Mouse (Mus musculus) cerebellum, adult 2 months (tissue): ENCODE measurements around the gene Med13l. TPM values are rescaled to one million over a fixed set of nuclear protein-coding genes. Genes with fewer than 3 reads are reported as not detected.

Experiments
- DNase-seq, 2 experiments: peaks; one replicate each; pipeline ENCODE4 v3.0.0; 2021
- H3K27ac ChIP-seq: fragments of 200-500 bp; 2 replicates; pipeline ENCODE4 v1.5.1; 2012; ENCODE audit warnings: low read length, control low read depth, inconsistent platforms; ENCODE audit not compliant: insufficient read depth
- H3K27me3 ChIP-seq: fragments of 200-500 bp; 2 replicates; pipeline ENCODE4 v1.6.1; 2012; ENCODE audit warnings: inconsistent platforms, mild to moderate bottlenecking, low read length, moderate library complexity; ENCODE audit not compliant: control insufficient read depth, insufficient read depth
- H3K4me1 ChIP-seq: fragments of 200-500 bp; 2 replicates; pipeline ENCODE4 v1.6.1; 2011; ENCODE audit warnings: low read length; ENCODE audit not compliant: control insufficient read depth, insufficient read depth
- H3K4me3 ChIP-seq: fragments of 200-500 bp; replicated peaks from 2 replicates; pipeline ENCODE3; 2011; ENCODE audit warnings: mild to moderate bottlenecking, low read depth, low read length, control low read depth; ENCODE audit not compliant: insufficient read depth
- CTCF ChIP-seq: fragments of 200-500 bp; IDR thresholded peaks from 2 replicates; pipeline ENCODE4 v1.5.1; 2011; ENCODE audit warnings: low read depth, mild to moderate bottlenecking, control low read depth, low read length, moderate library complexity, borderline replicate concordance; ENCODE audit not compliant: insufficient read depth
- POLR2A ChIP-seq: fragments of 200-500 bp; IDR thresholded peaks from 2 replicates; pipeline ENCODE4 v1.6.1; 2011; ENCODE audit warnings: low read length, control low read depth, borderline replicate concordance; ENCODE audit not compliant: insufficient read depth
- WGBS: fragments of 180-500 bp; shearing (Covaris S2); methylation state at CpG from one replicate; pipeline ENCODE4 v1.1.7; 2018; 5-methylcytosine and 5-hydroxymethylcytosine counted together
- polyA plus RNA-seq: library from polyadenylated mRNA; depleted of rRNA; stranded (reverse); fragments of >200 nt; gene quantifications from 2 replicates; pipeline ENCODE4 v1.2.3, GENCODE M21; 2012

The Med13l gene
- polyA plus RNA-seq, 1 experiment: 22.7 TPM

GRCm38 (mm10) chr5:118534407-118534921 is 26.0 kb upstream of the Med13l start:
- Histone ChIP-seq H3K27ac (no peak overlapping the region), H3K4me1 (no peaks in the 10 kb centered on the region), H3K27me3 (no peaks in the 10 kb centered on the region; the same call in 1 of the 2 replicates), H3K4me3 (no peak overlapping the region)
- no peak for DNase-seq
- 57% methylated on average over 9 of the region's 9 CpGs for WGBS
- no peak for TF ChIP-seq CTCF
- TF ChIP-seq POLR2A: no peak

DNA sequence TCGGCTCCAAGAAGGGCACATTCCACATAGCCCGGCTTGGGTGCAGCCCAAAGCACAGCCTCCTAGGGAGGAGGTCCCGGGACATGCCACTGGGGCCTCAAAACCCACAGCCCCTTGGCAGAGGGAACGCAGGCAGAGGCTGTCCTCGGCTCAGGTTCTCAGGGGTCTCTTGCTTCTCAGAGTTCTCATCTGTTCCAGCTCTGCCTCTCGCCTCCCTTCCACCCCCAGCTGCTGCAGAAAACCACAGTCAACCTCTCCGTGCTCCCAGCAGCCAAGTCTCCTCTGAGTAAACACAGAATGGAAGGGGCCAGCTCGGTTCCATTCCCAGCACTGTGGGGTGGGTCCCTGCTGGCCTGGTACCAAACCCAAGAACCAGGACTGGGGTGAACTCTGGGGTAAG is 25.3 kb upstream of the Med13l start:
- Histone ChIP-seq H3K4me3 (no peak overlapping the region), H3K27me3 (no peaks in the 10 kb centered on the region; the same call in 1 of the 2 replicates), H3K27ac (no peak overlapping the region), H3K4me1 (no peaks in the 10 kb centered on the region)
- TF ChIP-seq POLR2A (no peak), CTCF (no peak)
- DNase-seq: no peak
- WGBS: 40% methylated on average over 8 of the region's 8 CpGs

DNA sequence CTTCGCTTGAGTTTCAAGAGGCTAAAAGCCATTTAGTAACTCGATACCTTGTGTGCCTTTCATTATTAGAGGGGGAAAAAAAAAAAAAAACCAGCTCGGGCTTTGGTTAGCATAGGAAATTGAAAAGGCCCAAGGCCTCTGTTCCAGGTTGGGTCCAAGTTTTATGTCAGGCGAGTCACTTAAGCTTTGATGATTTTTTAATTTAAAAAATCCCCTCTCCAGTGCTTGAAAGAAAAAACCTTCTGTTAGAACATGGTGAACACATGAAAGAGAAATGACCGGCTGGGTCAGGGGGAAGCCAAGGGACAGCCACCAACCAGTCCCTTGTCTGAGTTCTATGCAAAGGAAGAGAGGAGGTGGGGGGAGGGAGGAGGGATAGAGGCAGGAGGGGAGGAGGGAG is 22.0 kb upstream of the Med13l start:
- 73% methylated on average over 5 of the region's 5 CpGs for WGBS
- Histone ChIP-seq H3K27ac (no peak overlapping the region), H3K4me3 (no peak overlapping the region), H3K27me3 (no peaks in the 10 kb centered on the region; the same call in 1 of the 2 replicates), H3K4me1 (no peaks in the 10 kb centered on the region)
- DNase-seq: no peak
- no peak for TF ChIP-seq POLR2A

- H3K27me3 ChIP-seq: no peaks in the 10 kb centered on the region
- H3K4me1 ChIP-seq: no peaks in the 10 kb centered on the region
- no peak overlapping the region for H3K27ac ChIP-seq
- 89% methylated on average over 2 of the region's 2 CpGs for WGBS
- H3K4me3 ChIP-seq: no peak overlapping the region
- TF ChIP-seq POLR2A (no peak), CTCF (no peak)
- no peak for DNase-seq
Measured at GRCm38 (mm10) chr5:118543816-118544215, 16.7 kb upstream of the Med13l start.

DNA sequence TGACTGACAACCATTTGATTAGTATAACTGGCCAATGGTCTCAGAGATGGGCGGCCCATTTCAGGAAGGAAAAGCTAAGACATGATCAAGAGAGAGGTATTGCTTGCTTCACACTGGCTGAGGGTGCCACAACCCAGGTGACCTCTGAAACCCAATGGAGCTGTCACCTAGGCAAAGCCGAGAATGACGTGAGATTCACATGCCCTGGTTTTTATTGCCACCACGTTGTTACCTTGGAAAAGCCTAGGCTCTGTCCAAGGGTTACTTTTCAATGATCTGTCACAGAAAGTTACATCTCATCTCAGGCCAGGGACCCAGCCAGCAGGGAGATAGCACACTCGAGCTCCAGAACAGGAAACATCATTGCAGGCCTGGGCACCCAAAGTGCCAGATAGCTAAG is 10.0 kb upstream of the Med13l start:
- WGBS: 76% methylated on average over 5 of the region's 5 CpGs
- no peaks in the 10 kb centered on the region for H3K27me3 ChIP-seq

GRCm38 (mm10) chr5:118553290-118553689 is 7.2 kb upstream of the Med13l start:
- no peak for DNase-seq
- no peak overlapping the region for H3K27ac ChIP-seq
- H3K4me3 ChIP-seq: no peak overlapping the region
- H3K27me3 ChIP-seq: no peaks in the 10 kb centered on the region
- TF ChIP-seq POLR2A (no peak), CTCF (no peak)
- no peaks in the 10 kb centered on the region for H3K4me1 ChIP-seq

More for the DNA sequence above, 10.0 kb upstream of the Med13l start:
- H3K4me3 ChIP-seq: no peak overlapping the region
- H3K27ac ChIP-seq: no peak overlapping the region
- TF ChIP-seq CTCF (no peak), POLR2A (no peak)
- DNase-seq: no peak
- no peaks in the 10 kb centered on the region for H3K4me1 ChIP-seq

GRCm38 (mm10) chr5:118555305-118555704 is 5.2 kb upstream of the Med13l start:
- H3K4me1 ChIP-seq: no peaks in the 10 kb centered on the region
- H3K27me3 ChIP-seq: no peaks in the 10 kb centered on the region
- no peak overlapping the region for H3K27ac ChIP-seq
- no peak for TF ChIP-seq CTCF
- TF ChIP-seq POLR2A: no peak
- H3K4me3 ChIP-seq: no peak overlapping the region
- WGBS: 98% methylated on average over 4 of the region's 4 CpGs
- no peak for DNase-seq

- Histone ChIP-seq H3K4me1 (no peaks in the 10 kb centered on the region), H3K4me3 (no peak overlapping the region), H3K27me3 (no peaks in the 10 kb centered on the region), H3K27ac (no peak overlapping the region)
- DNase-seq: no peak
- TF ChIP-seq POLR2A (no peak), CTCF (no peak)
- WGBS: 54% methylated on average over 12 of the region's 12 CpGs
Measured at GRCm38 (mm10) chr5:118556387-118556937, 4.0 kb upstream of the Med13l start.

- Histone ChIP-seq H3K27ac (no peak overlapping the region), H3K4me3 (no peak overlapping the region), H3K27me3 (no peaks in the 10 kb centered on the region), H3K4me1 (peaks cover 4% of the 10 kb centered on the region)
- no peak for DNase-seq
- 95% methylated on average over 6 of the region's 6 CpGs for whole genome bisulfite sequencing
- TF ChIP-seq POLR2A (no peak), CTCF (no peak)
Measured at GRCm38 (mm10) chr5:118558841-118559240, 1.6 kb upstream of the Med13l start.
